Mouse (Mus musculus) kidney, postnatal 10 days (tissue): Measurements from ENCODE around the gene Gm3486.
"Not testable (repeated sequence)": the region's sequence is repeated elsewhere in the genome, so short reads cannot be mapped to it uniquely, and the experiment has no call there.

ENCODE experiments used
- DNase-seq: peaks from one replicate; pipeline ENCODE4 v3.0.0; 2021; ENCODE audit warnings: mixed read lengths

The Gm3486 gene

DNA sequence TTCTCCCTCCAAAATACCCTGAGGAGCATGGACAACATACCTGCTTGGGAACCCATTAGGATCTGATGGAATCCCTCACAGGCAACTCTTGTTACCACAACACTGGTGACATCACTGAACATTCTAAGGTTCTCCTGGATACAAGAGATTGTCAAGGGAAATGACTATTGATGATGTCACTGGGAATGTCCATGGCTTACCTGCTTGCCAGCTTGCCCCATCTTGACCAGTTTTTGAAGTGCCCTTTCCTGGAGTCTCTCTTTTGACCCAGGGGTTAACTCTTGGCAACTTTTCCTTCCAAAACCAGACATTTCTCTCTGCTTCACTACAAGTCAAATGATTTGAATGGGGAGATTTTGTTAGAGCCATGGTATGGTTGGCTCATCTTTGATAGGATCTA, at the start of gene Gm3486:
Gene Gm3486 (minus strand): TSS at position 101 of the 400 bp plus-strand sequence.
- not testable (repeated sequence) for DNase-seq

- not testable (repeated sequence) for DNase-seq
These were observed 35.4 kb upstream of the Gm3486 start for GRCm38 (mm10) chr14:41524695-41525094.

DNA sequence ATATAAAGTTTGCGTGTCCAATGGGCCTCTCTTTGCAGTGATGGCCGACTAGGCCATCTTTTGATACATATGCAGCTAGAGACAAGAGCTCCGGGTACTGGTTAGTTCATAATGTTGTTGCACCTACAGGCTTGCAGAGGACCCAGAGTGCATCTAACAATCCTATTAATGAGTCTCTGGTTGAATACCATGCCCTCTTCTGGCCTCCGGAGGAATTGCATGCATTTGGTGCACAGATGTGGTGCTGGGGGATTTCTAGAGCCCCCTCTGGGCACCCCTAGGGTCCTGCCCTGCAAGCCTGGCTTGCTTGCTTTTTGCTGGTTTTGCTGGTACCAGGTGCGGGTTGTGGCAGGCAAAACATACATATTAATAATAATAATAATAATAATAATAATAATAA, 31.4 kb upstream of the Gm3486 start:
- not testable (repeated sequence) for DNase-seq

DNA sequence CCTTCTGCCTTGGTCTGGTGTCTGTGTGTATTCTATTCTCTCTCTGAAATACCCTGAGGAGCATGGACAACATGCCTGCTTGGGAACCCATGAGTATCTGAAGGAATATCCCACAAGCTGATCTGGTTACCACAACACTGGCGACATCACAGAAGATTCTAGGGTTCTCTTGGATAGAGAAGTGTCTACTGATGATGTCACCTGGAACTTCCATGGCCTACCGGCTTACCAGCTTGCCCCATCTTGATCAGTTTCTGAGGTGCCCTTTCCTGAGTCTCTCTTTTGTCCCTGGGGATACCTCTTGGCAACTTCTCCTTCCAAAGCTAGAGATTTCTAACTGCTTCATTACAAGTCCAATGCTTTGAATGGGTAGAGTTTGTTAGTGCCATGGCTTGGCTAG, 35.9 kb downstream of the Gm3486 start, which contains the start of gene Gm7954:
Gene Gm7954 (minus strand): TSS at position 101 of the 400 bp plus-strand sequence.
- not testable (repeated sequence) for DNase-seq
